Mouse (Mus musculus): Measurements from ENCODE around the gene Mex3a. TPM values are rescaled to one million over a fixed set of nuclear protein-coding genes. Genes with fewer than 3 reads are reported as not detected.

Gene Mex3a
- polyA plus RNA-seq, 1 experiment from 2014 or later = 34.8 TPM

GRCm38 (mm10) chr3:88533706-88534105 is 1.5 kb downstream of the Mex3a start:
- H3K27me3 ChIP-seq (ENCODE audit: low read depth, poor library complexity, severe bottlenecking) = no peaks in the 10 kb centered on the region
- peak overlapping the region; percentile 86 for H3K4me3 ChIP-seq
- peaks cover 55% of the 10 kb centered on the region for H3K36me3 ChIP-seq
- WGBS = 2% methylated on average over 3 of the region's 5 CpGs
- H3K9me3 ChIP-seq (replicated peaks) = no peaks in the 10 kb centered on the region
- peak overlapping the region; percentile 100 for H3K27ac ChIP-seq
- DNase-seq (ENCODE audit: low spot score) = peak; percentile 62
- H3K4me1 ChIP-seq = peaks cover 71% of the 10 kb centered on the region

DNA sequence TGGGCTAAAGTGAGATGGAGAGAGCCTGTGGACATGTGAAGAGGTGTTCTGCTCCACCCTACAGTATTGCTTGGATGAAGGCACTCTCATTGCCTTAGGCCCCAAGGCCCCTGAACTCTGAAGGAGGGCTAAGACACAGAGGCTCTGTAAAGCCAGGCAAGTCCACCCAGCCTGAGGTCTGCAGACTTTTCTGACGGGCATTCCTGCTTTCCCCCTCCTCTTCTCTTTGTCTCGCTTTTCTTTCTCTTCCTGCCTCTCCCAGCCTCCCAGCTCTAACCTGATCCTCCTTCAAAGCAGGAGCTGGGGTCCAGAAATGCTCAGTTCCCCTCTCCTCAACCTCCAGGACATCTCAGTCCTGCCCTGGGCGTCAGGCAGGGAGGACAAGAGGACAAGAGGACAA is 2.8 kb downstream of the Mex3a start:
- no peak for DNase-seq (ENCODE audit: low spot score)
- Histone ChIP-seq H3K36me3 (peaks cover 64% of the 10 kb centered on the region), H3K27ac (peak overlapping the region; percentile 100), H3K4me3 (peak overlapping the region; percentile 86), H3K4me1 (peaks cover 68% of the 10 kb centered on the region), H3K9me3 (replicated peaks) (no peaks in the 10 kb centered on the region), H3K27me3 (ENCODE audit: low read depth, poor library complexity, severe bottlenecking) (no peaks in the 10 kb centered on the region)
- WGBS = 24% methylated on average over 3 of the region's 3 CpGs

GRCm38 (mm10) chr3:88535527-88535926 is 3.3 kb downstream of the Mex3a start:
- Histone ChIP-seq H3K4me3 (peak overlapping the region; percentile 86), H3K4me1 (peaks cover 66% of the 10 kb centered on the region), H3K27me3 (ENCODE audit: low read depth, poor library complexity, severe bottlenecking) (no peaks in the 10 kb centered on the region), H3K27ac (peak overlapping the region; percentile 100), H3K36me3 (peaks cover 69% of the 10 kb centered on the region), H3K9me3 (replicated peaks) (no peaks in the 10 kb centered on the region)
- 62% methylated on average over 4 of the region's 4 CpGs for whole genome bisulfite sequencing
- no peak for DNase-seq (ENCODE audit: low spot score)

DNA sequence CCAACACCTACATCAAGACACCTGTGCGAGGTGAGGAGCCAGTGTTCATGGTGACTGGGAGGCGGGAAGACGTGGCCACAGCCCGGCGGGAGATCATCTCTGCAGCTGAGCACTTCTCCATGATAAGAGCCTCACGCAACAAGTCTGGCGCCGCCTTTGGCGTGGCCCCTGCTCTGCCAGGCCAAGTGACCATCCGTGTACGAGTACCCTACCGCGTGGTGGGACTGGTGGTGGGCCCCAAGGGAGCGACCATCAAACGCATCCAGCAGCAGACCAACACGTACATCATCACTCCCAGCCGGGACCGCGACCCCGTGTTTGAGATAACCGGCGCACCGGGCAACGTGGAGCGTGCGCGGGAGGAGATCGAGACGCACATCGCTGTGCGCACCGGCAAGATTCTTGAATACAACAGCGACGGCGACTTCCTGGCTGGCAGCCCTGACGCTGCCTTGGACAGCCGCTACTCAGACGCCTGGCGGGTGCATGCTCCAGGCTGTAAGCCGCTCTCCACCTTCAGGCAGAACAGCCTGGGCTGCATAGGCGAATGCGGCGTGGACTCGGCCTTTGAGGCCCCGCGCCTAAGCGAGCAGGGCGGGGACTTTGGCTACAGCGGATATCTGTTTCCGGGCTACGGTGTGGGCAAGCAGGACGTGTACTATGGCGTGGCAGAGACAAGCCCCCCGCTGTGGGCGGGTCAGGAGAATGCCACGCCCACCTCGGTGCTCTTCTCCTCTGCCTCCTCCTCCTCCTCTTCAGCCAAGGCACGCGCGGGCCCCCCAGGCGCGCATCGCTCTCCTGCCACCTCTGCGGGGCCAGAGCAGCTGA is 4.1 kb downstream of the Mex3a start:
- H3K27me3 ChIP-seq (ENCODE audit: low read depth, poor library complexity, severe bottlenecking) = no peaks in the 10 kb centered on the region
- H3K4me3 ChIP-seq = peak overlapping the region; percentile 86
- peak overlapping the region; percentile 100 for H3K27ac ChIP-seq
- no peaks in the 10 kb centered on the region for H3K9me3 ChIP-seq (replicated peaks)
- H3K4me1 ChIP-seq = peaks cover 66% of the 10 kb centered on the region
- WGBS = 16% methylated on average over 64 of the region's 64 CpGs
- DNase-seq (ENCODE audit: low spot score) = peak; percentile 78
- peaks cover 77% of the 10 kb centered on the region for H3K36me3 ChIP-seq

DNA sequence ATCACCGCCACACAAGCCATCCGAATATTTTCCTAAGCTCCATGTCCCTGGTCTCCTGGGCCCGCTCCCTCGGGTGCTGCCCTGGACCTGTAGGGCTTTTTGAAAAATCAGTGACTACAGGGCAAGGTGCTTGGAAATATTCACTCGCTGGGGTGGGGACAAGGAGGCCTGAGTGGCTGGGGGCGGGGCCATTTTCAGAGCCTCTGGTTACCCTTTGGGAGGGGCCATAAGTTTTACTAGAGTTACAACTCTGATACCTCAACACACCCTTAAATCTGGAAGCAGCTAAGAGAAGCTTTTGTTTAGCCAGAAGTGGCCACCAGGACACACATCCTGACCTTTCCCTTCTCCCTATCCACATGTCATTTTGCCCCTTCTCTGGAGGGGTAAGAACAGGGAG is 5.0 kb downstream of the Mex3a start:
- Histone ChIP-seq H3K27me3 (ENCODE audit: low read depth, poor library complexity, severe bottlenecking) (no peaks in the 10 kb centered on the region), H3K4me3 (peak overlapping the region; percentile 86), H3K4me1 (peaks cover 74% of the 10 kb centered on the region), H3K9me3 (replicated peaks) (no peaks in the 10 kb centered on the region), H3K36me3 (peaks cover 84% of the 10 kb centered on the region), H3K27ac (peak overlapping the region; percentile 100)
- 77% methylated on average over 6 of the region's 6 CpGs for WGBS
- no peak for DNase-seq (ENCODE audit: low spot score)

GRCm38 (mm10) chr3:88538271-88539145 is 6.3 kb downstream of the Mex3a start:
- H3K4me1 ChIP-seq = peaks cover 74% of the 10 kb centered on the region
- peak overlapping the region; percentile 43; the same call in 1 of the 2 replicates for H3K27ac ChIP-seq
- WGBS = 51% methylated on average over 9 of the region's 9 CpGs
- H3K4me3 ChIP-seq = peak overlapping the region; percentile 30
- H3K27me3 ChIP-seq (ENCODE audit: low read depth, poor library complexity, severe bottlenecking) = no peaks in the 10 kb centered on the region
- peak; percentile 40 for DNase-seq (ENCODE audit: low spot score)
- peaks cover 83% of the 10 kb centered on the region for H3K36me3 ChIP-seq
- H3K9me3 ChIP-seq (replicated peaks) = no peaks in the 10 kb centered on the region

DNA sequence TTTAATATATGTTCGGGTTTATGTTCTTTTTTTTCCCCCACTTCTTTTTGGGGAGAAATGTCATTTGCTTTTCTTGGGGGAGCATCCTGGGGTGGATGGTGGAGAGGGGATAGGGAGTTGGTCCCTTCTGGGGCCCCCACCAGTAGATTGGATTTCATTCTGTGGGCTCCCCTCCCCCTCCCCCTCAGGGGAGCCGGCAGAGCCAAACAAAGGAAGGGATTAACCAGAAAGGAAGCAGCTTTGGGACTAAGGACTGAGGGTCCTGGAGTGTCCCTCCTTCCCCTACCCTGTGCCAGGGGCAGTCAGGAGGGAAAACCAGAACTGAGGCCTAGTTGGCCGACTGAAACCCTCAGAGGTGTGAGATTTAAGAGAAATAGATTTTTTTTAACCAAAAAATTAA is 7.2 kb downstream of the Mex3a start:
- 0 out of 2 replicates have a peak overlapping the region, but pooled peaks have one; percentile 42 for H3K27ac ChIP-seq
- H3K36me3 ChIP-seq = peaks cover 74% of the 10 kb centered on the region
- WGBS = 32% methylated on average over 3 of the region's 3 CpGs
- H3K9me3 ChIP-seq (replicated peaks) = no peaks in the 10 kb centered on the region
- H3K27me3 ChIP-seq (ENCODE audit: low read depth, poor library complexity, severe bottlenecking) = no peaks in the 10 kb centered on the region
- DNase-seq (ENCODE audit: low spot score) = peak; percentile 46
- peaks cover 66% of the 10 kb centered on the region for H3K4me1 ChIP-seq
- H3K4me3 ChIP-seq = no peak overlapping the region

DNA sequence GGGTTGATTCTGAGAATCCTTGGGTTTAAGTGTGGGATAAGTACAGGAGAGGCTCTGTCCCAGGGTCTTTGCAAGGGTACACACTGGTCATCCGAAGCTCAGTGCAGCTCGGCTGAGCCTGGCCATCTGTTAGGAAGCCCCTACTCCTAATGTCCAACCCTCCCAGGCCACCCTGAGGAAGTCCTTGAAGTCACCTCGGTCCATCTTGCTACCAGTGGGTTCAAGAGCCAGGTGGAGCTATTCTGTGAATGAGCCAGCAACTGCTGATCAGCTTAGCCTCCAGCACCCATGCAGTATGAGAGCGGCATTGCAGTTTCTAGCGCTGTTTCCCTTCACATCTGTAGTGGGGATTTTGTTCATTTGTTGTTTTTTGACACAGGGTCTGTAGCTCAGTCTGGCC is 7.9 kb downstream of the Mex3a start:
- H3K27me3 ChIP-seq (ENCODE audit: low read depth, poor library complexity, severe bottlenecking) = no peaks in the 10 kb centered on the region
- 71% methylated on average over 5 of the region's 5 CpGs for WGBS
- H3K36me3 ChIP-seq = peaks cover 67% of the 10 kb centered on the region
- 0 out of 2 replicates have a peak overlapping the region, but pooled peaks have one; percentile 1 for H3K27ac ChIP-seq
- peak; percentile 37 for DNase-seq (ENCODE audit: low spot score)
- H3K9me3 ChIP-seq (replicated peaks) = no peaks in the 10 kb centered on the region
- H3K4me1 ChIP-seq = peaks cover 66% of the 10 kb centered on the region
- no peak overlapping the region for H3K4me3 ChIP-seq

DNA sequence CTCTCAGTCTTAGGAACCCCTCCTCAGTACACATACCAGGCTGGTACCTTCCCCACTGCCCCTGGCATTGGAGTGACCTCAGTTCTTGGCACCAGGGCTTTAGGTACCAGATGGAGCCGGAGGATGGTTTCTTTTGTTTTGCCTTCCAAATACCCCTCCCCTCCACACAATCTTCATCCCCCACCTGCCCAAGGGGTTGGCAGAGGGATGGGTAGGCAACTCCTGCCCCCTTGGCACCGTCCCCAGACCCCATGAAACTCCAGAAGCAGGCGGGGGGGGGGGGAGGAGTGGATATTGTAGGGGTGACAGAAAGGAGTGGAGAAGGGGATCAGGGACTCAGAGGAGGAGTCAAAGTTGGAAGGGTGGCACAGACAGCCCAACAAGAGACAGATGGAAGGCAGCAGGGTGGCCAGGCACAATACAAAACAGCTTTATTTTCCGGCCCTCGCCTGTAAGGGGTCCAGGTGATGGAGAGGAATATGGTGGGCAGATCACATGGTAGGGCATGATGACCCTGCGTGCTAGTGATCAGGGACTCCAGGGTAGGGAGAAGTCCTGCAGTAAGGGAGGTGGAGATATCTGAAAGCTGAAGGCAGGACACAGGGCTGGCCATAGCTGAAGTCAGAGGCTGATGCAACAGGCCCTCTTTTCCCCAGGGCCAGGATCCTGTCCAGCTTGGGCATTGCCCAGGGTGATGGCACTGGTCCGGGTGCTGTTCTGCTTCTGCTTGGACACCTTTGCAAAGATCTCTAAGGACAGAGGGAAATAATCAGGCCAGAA is 9.6 kb downstream of the Mex3a start:
- Histone ChIP-seq H3K27me3 (ENCODE audit: low read depth, poor library complexity, severe bottlenecking) (no peaks in the 10 kb centered on the region), H3K36me3 (peaks cover 50% of the 10 kb centered on the region), H3K27ac (peak overlapping the region; percentile 17; the same call in 1 of the 2 replicates), H3K9me3 (replicated peaks) (no peaks in the 10 kb centered on the region), H3K4me3 (no peak overlapping the region), H3K4me1 (peaks cover 54% of the 10 kb centered on the region)
- WGBS = 77% methylated on average over 7 of the region's 7 CpGs
- no peak for DNase-seq (ENCODE audit: low spot score)

DNA sequence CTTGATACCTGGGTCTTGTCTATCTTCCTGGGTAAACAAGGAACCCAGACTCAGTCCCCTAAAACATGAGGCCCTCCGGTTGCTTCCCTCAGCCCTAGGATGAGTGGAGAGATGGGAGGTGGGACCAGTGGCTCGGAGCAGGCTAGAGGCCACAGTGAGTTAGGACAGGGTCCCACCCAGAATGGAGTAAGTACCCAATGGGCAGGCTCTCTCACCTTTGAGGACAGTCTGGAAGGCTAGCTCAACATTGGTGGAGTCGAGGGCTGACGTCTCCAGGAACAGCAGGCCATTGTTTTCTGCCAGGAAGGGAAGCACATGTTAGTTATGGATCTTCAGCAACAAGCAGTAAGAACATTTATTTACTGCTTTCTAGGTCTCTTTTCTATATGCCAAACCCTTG is 10.3 kb downstream of the Mex3a start:
- peaks cover 47% of the 10 kb centered on the region for H3K4me1 ChIP-seq
- 80% methylated on average over 4 of the region's 4 CpGs for WGBS

GRCm38 (mm10) chr3:88543174-88543573 is 11.0 kb downstream of the Mex3a start:
- Histone ChIP-seq H3K36me3 (peaks cover 36% of the 10 kb centered on the region), H3K27me3 (ENCODE audit: low read depth, poor library complexity, severe bottlenecking) (no peaks in the 10 kb centered on the region), H3K9me3 (replicated peaks) (no peaks in the 10 kb centered on the region), H3K4me1 (peaks cover 43% of the 10 kb centered on the region), H3K4me3 (no peak overlapping the region), H3K27ac (no peak overlapping the region)
- DNase-seq (ENCODE audit: low spot score) = no peak
- 84% methylated on average over 8 of the region's 8 CpGs for WGBS

More for the DNA sequence above, 10.3 kb downstream of the Mex3a start:
- Histone ChIP-seq H3K9me3 (replicated peaks) (no peaks in the 10 kb centered on the region), H3K27me3 (ENCODE audit: low read depth, poor library complexity, severe bottlenecking) (no peaks in the 10 kb centered on the region), H3K36me3 (peaks cover 43% of the 10 kb centered on the region), H3K27ac (no peak overlapping the region), H3K4me3 (no peak overlapping the region)
- DNase-seq (ENCODE audit: low spot score) = no peak

- Histone ChIP-seq H3K9me3 (replicated peaks) (no peaks in the 10 kb centered on the region), H3K4me3 (no peak overlapping the region), H3K27me3 (ENCODE audit: low read depth, poor library complexity, severe bottlenecking) (no peaks in the 10 kb centered on the region), H3K27ac (no peak overlapping the region), H3K36me3 (peaks cover 32% of the 10 kb centered on the region), H3K4me1 (peaks cover 39% of the 10 kb centered on the region)
- no peak for DNase-seq (ENCODE audit: low spot score)
- WGBS = 78% methylated on average over 5 of the region's 5 CpGs
These were observed 11.6 kb downstream of the Mex3a start for GRCm38 (mm10) chr3:88543651-88544410.

All from limb, embryonic 10.5 days (tissue).